Mouse (Mus musculus) embryonic facial prominence, embryonic 15.5 days (tissue): ENCODE measurements around the gene Adgrg3. TPM values are rescaled to one million over a fixed set of nuclear protein-coding genes. Genes with fewer than 3 reads are reported as not detected.
A peak's percentile ranks its signal among the peaks of the same experiment; 100 is the strongest.

Experiments
- ATAC-seq: fragments of 200-750 bp; cut with Nextera tagmentation; 2 replicates; pipeline ENCODE4 v1.8.0; 2017; ENCODE audit warnings: low read depth, moderate TSS enrichment; ENCODE audit not compliant: insufficient number of reproducible peaks, low FRiP score, low TSS enrichment
- H3K27ac ChIP-seq: fragments of 300-500 bp; sonication (generic); replicated peaks from 2 replicates; pipeline ENCODE4 v1.5.1; 2015; ENCODE audit warnings: mild to moderate bottlenecking, inconsistent platforms
- H3K27me3 ChIP-seq: fragments of 300-500 bp; sonication (generic); 2 replicates; pipeline ENCODE4 v1.6.1; 2015; ENCODE audit warnings: inconsistent platforms
- H3K36me3 ChIP-seq: fragments of 300-500 bp; sonication (generic); 2 replicates; pipeline ENCODE4 v1.6.1; 2015; ENCODE audit warnings: mild to moderate bottlenecking, inconsistent platforms
- H3K4me1 ChIP-seq: fragments of 300-500 bp; sonication (generic); 2 replicates; pipeline ENCODE4 v1.6.1; 2015; ENCODE audit warnings: inconsistent platforms
- H3K4me2 ChIP-seq: fragments of 300-500 bp; sonication (generic); replicated peaks from 2 replicates; pipeline ENCODE4 v1.6.1; 2015; ENCODE audit warnings: mild to moderate bottlenecking, inconsistent platforms
- H3K4me3 ChIP-seq: fragments of 300-500 bp; sonication (generic); replicated peaks from 2 replicates; pipeline ENCODE4 v1.5.1; 2015; ENCODE audit warnings: mild to moderate bottlenecking, inconsistent platforms
- H3K9ac ChIP-seq: fragments of 300-500 bp; sonication (generic); 2 replicates; pipeline ENCODE4 v1.6.1; 2015; ENCODE audit warnings: inconsistent platforms
- H3K9me3 ChIP-seq: fragments of 300-500 bp; sonication (generic); replicated peaks from 2 replicates; pipeline ENCODE4 v1.6.1; 2016; ENCODE audit warnings: inconsistent platforms
- WGBS: fragments of 180-500 bp; shearing (Covaris S2); methylation state at CpG from one replicate; pipeline ENCODE4 v1.1.7; 2015; 5-methylcytosine and 5-hydroxymethylcytosine counted together
- polyA plus RNA-seq: library from polyadenylated mRNA; unstranded; fragments of >200 nt; fragmentation: Nextera tagmentation; extraction: Ambion mirVana; gene quantifications from 2 replicates; pipeline ENCODE4 v1.2.1, GENCODE M21; 2015

Gene Adgrg3
- polyA plus RNA-seq = 3.2 and 3.8 TPM in 2 replicates

DNA sequence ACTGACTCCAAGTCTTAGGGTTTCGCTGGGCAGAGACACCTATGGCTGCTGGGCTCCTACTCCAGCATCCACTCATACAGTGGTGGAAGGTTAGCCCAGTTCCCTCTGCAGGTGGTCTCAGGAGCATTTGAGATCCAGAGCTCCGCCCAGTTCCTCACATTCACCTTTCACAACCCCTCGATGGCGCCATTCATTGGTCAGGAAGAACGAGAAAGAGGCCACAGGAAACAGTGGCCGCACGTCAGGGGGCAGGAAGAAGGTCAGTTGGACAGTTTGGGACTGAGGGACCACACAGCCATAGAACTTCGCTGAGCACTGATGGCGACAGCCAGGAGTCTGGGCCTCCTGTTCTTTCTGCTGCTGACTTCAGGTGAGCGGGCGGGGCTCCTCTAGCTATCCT lies at the start of gene Adgrg3:
Gene Adgrg3, plus strand, starts transcription at position 242 of the 400 bp plus-strand sequence.
- Histone ChIP-seq H3K27me3 (no peaks in the 10 kb centered on the region), H3K4me1 (no peaks in the 10 kb centered on the region), H3K36me3 (no peaks in the 10 kb centered on the region), H3K27ac (no peak within 1 kb of the TSS), H3K4me3 (no peak within 1 kb of the TSS), H3K9me3 (no peaks in the 10 kb centered on the region), H3K4me2 (no peak within 1 kb of the TSS), H3K9ac (no peak within 1 kb of the TSS)
- WGBS = 69% methylated on average over 11 of the region's 11 CpGs
- ATAC-seq = no peak

DNA sequence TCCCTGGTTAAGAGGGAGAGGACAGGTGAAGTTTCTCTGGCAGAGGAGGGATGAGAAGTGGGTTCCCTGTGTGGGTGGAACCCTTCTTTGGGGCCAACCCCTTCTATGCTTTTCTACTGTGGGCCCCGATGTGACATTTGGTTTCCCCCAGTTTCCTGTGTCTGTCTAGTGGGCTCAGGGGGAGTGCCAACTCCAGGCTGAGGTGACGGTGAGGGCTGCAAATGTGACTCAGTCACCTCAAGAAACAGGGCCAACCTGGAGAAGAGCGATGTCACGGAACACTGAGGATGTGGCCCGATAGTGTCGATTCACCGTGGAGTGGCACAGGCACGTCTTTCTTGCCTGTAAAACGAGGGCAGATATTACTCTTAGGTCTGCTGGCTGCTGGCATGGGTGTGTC lies 44.2 kb upstream of the Adgrg3 start:
- Histone ChIP-seq H3K4me3 (no peak overlapping the region), H3K27me3 (no peaks in the 10 kb centered on the region; the same call in 1 of the 2 replicates), H3K4me2 (no peak overlapping the region), H3K36me3 (no peaks in the 10 kb centered on the region), H3K4me1 (peaks cover 12% of the 10 kb centered on the region; the same call in 1 of the 2 replicates), H3K9me3 (no peaks in the 10 kb centered on the region), H3K27ac (no peak overlapping the region), H3K9ac (no peak overlapping the region)
- no peak for ATAC-seq
- 78% methylated on average over 9 of the region's 9 CpGs for WGBS

DNA sequence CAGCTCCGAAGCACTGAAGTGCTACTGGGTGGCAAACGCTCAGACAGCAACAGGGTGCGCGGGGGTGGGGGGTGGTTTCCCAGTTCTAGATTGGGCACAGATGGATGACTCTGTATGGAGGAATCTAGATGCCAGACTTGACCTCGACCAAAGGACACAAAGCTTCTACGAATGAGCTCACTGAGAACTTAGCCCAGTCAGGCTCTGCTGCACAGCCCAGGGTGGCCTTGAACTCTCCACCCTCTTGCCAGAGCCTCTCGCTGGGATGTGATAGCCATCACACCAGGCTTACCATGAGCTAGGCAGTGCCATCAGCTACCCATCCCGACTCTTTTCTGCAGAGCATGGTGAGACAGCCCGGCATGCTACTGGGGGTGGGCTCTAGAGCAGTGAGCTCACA lies 43.7 kb upstream of the Adgrg3 start:
- H3K9me3 ChIP-seq = no peaks in the 10 kb centered on the region
- no peaks in the 10 kb centered on the region; the same call in 1 of the 2 replicates for H3K27me3 ChIP-seq
- ATAC-seq = no peak
- H3K27ac ChIP-seq = no peak overlapping the region
- H3K9ac ChIP-seq = no peak overlapping the region
- H3K4me2 ChIP-seq = no peak overlapping the region
- no peaks in the 10 kb centered on the region for H3K36me3 ChIP-seq
- H3K4me1 ChIP-seq = peaks cover 17% of the 10 kb centered on the region; the same call in 1 of the 2 replicates
- H3K4me3 ChIP-seq = no peak overlapping the region
- WGBS = 84% methylated on average over 9 of the region's 9 CpGs

DNA sequence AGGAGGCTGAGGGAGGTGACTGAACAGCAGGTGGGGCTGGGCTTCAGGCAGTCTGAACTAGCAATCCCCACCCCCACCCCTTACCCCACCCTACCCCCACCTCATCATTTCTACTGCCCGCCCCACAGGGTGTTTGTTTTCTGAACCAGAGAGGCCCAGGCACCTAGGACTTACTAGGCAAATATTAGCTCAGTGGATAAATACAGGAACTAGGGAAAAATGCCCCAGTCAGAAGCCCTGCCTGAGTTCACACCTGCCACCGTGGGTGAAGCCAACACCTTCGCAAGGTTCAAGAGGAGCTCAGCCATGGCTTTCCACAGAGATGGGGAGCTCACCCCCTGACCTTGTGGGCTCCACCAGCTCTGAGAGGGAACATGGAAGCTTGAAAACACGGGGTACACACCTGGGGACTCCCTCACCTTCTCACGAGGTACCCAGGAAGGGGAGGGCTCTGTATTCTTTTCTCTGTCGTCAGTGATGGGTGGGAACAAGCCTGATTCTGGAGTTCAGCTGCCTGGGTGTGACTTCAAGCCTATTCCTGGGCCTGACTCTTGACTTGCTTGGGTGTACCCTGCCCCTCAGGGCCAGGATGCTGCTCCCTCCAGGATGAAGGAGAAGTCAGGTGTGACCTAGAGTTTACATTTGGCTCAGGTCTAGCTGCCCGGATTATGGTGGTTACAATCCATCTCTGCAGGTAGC lies 42.9 kb upstream of the Adgrg3 start, which contains the start of gene Adgrg1:
Gene Adgrg1, plus strand, starts transcription at position 285 of the 699 bp plus-strand sequence.
- H3K4me1 ChIP-seq = peaks cover 20% of the 10 kb centered on the region; the same call in 1 of the 2 replicates
- WGBS = 34% methylated on average over 7 of the region's 7 CpGs
- no peak within 1 kb of the TSS for H3K4me3 ChIP-seq
- no peak for ATAC-seq
- H3K9ac ChIP-seq = no peak within 1 kb of the TSS
- H3K9me3 ChIP-seq = no peaks in the 10 kb centered on the region
- H3K36me3 ChIP-seq = no peaks in the 10 kb centered on the region
- 0 out of 2 replicates have a peak within 1 kb of the TSS, but pooled peaks have one; percentile 35 for H3K27ac ChIP-seq
- no peaks in the 10 kb centered on the region; the same call in 1 of the 2 replicates for H3K27me3 ChIP-seq
- no peak within 1 kb of the TSS for H3K4me2 ChIP-seq

- peak; percentile 73 for ATAC-seq
- H3K4me3 ChIP-seq = peak overlapping the region; percentile 40
- no peaks in the 10 kb centered on the region; the same call in 1 of the 2 replicates for H3K27me3 ChIP-seq
- WGBS = 11% methylated on average over 17 of the region's 17 CpGs
- H3K27ac ChIP-seq = peak overlapping the region; percentile 88
- H3K9me3 ChIP-seq = no peaks in the 10 kb centered on the region
- H3K9ac ChIP-seq = no peak overlapping the region
- peaks cover 39% of the 10 kb centered on the region for H3K4me1 ChIP-seq
- peak overlapping the region; percentile 44 for H3K4me2 ChIP-seq
- H3K36me3 ChIP-seq = no peaks in the 10 kb centered on the region
Measured at GRCm38 (mm10) chr8:94976651-94977417, 40.7 kb upstream of the Adgrg3 start.

DNA sequence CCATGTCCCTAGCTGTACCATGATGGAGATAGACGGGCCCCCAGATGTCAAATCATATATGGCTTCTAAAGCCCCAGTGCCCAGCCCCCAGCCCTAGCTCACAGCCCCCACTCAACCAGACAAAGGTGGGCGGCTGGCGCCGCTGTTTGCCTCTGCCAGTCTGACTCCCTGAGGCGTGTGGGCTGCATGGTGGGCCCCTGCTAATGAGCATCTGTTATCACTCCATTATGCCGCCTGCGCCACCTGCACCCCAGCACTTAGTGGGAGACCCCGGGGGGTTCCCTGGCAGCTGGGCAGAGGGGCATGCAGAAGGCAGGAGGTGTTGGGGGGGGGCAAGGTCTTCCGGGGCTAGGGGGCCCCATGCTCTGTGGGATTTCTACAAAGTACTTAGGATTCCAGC lies 39.4 kb upstream of the Adgrg3 start:
- Histone ChIP-seq H3K4me3 (peak overlapping the region; percentile 40), H3K9me3 (no peaks in the 10 kb centered on the region), H3K27ac (peak overlapping the region; percentile 88), H3K4me1 (peaks cover 41% of the 10 kb centered on the region), H3K27me3 (no peaks in the 10 kb centered on the region; the same call in 1 of the 2 replicates), H3K9ac (no peak overlapping the region), H3K36me3 (no peaks in the 10 kb centered on the region), H3K4me2 (peak overlapping the region; percentile 44)
- WGBS = 37% methylated on average over 9 of the region's 9 CpGs
- ATAC-seq = no peak

DNA sequence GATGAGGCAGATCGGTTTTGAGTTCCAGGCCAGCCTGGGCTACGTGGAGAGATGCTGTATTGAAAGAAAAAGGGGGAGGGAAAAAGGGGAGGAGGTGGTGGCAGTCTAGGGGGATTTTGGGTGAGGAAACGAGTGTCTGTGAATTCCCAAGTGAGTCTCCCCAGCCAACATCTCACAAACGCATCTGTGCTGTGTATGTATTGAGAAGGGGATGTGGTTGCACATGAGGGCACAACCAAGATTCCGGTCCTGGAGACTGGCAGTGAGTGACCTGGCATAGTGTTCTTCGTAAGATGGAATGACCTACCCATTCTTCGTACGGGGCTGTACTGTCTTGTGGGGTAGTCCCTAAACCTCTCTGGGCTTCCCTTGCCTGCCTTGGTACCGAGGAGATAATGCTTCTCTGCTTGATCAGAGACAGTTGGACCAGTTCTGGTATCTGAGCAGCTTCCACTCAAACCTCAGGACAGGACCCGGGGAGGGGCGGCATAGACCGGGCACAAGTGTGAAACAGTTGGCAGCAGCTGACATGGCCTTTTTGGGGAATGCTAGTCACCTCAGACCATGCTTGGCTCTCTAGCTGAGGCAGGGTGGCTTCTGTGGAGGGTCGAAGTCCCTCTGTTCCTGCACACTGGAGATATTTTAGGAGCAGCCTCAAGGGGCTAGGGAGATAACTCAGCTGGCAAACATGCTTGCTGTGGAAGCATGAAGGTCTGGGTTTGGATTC lies 38.7 kb upstream of the Adgrg3 start:
- peak overlapping the region; percentile 44 for H3K4me2 ChIP-seq
- WGBS = 69% methylated on average over 13 of the region's 13 CpGs
- no peaks in the 10 kb centered on the region for H3K36me3 ChIP-seq
- no peak overlapping the region for H3K9ac ChIP-seq
- H3K27me3 ChIP-seq = no peaks in the 10 kb centered on the region; the same call in 1 of the 2 replicates
- peak overlapping the region; percentile 40 for H3K4me3 ChIP-seq
- ATAC-seq = no peak
- H3K4me1 ChIP-seq = peaks cover 46% of the 10 kb centered on the region
- no peak overlapping the region for H3K27ac ChIP-seq
- H3K9me3 ChIP-seq = no peaks in the 10 kb centered on the region

DNA sequence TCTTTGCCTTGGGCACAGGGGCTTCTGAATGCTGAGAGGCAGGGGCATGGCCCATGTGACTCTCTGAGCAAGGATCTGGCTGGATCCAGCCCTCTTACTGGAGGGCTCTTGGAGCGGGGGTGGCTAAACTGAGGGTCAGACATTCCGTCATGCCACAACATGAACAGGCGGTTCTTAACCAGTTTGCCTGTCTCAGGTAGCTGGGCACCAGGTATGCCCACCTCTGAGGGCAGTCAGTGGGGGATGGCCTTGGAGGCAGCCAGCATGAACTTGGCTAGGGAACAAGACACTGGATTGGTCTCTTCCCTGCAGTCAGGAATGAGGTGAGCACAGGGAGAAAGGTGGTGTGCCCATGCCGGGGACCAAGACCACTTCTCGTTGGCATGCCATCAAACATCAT lies 37.3 kb upstream of the Adgrg3 start:
- Histone ChIP-seq H3K4me3 (no peak overlapping the region), H3K4me1 (peaks cover 58% of the 10 kb centered on the region), H3K36me3 (no peaks in the 10 kb centered on the region), H3K4me2 (0 out of 2 replicates have a peak overlapping the region, but pooled peaks have one; percentile 4), H3K27me3 (no peaks in the 10 kb centered on the region; the same call in 1 of the 2 replicates), H3K9me3 (no peaks in the 10 kb centered on the region), H3K27ac (no peak overlapping the region), H3K9ac (no peak overlapping the region)
- ATAC-seq = no peak
- WGBS = 79% methylated on average over 5 of the region's 5 CpGs

DNA sequence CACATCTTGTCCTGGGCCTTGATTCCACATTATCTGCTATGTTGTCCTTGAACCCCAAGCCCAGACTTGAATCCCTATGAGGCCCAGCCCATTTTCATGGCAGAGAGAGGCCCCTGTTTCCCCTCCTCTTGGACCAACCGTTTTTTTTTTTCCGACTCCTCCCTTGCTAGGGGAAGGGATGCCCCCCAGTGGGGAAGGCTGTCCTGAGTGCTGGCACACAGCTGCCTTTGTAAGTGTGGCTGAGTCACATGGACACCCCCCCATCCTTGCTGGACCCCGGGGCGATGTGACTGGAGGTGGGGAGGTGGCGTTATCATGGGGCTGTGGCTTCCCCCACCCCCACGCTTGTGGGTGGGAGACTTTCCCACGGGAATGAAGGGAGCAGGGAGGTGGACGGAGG lies 36.5 kb upstream of the Adgrg3 start:
- H3K27ac ChIP-seq = no peak overlapping the region
- no peaks in the 10 kb centered on the region for H3K36me3 ChIP-seq
- ATAC-seq = no peak
- H3K4me3 ChIP-seq = no peak overlapping the region
- WGBS = 39% methylated on average over 8 of the region's 8 CpGs
- H3K9me3 ChIP-seq = no peaks in the 10 kb centered on the region
- peaks cover 58% of the 10 kb centered on the region for H3K4me1 ChIP-seq
- H3K4me2 ChIP-seq = no peak overlapping the region
- no peak overlapping the region for H3K9ac ChIP-seq
- no peaks in the 10 kb centered on the region; the same call in 1 of the 2 replicates for H3K27me3 ChIP-seq

DNA sequence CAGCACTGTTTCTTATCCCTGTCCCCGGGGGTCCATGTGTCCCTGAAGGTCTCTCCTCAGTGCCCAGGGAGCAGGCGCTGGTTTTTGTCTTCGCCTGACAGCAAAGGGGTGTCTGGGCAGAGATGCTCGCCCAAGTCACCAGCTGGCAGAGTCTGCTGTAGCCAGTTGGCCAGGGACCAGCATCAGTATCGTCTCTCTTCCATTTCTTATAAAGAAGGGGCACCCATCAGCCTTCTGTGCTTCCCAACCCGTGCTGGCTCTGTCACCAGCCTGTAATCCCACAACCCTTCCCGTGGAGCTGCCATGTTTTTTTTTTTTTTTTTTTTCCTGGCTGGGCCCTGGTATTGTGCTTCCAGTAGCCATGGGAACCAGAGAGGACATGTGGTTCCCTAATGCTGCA lies 35.6 kb upstream of the Adgrg3 start:
- Histone ChIP-seq H3K4me2 (no peak overlapping the region), H3K4me1 (peaks cover 58% of the 10 kb centered on the region), H3K4me3 (no peak overlapping the region), H3K27ac (no peak overlapping the region), H3K9ac (no peak overlapping the region), H3K9me3 (no peaks in the 10 kb centered on the region), H3K27me3 (no peaks in the 10 kb centered on the region; the same call in 1 of the 2 replicates), H3K36me3 (no peaks in the 10 kb centered on the region)
- WGBS = 61% methylated on average over 7 of the region's 7 CpGs
- no peak for ATAC-seq

DNA sequence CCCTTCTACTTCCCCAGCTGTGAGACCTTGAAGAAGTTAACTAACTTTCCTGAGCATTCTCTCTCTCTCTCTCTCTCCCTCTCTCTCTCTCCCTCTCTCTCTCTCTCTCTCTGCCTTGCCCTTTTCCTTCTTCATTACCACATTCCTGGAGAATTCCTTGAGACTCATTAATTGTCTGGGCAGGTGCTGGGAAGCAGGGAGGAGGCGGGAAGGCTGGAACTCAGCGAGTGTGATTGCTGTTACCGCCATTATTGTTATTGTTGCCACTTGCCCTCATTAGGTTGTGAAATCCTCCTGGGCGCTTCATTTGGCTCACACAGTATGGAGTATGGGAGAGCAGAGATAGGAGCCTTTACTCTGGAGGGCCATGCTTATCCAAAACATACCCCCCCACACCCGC lies 34.3 kb upstream of the Adgrg3 start:
- 12% methylated on average over 5 of the region's 5 CpGs for WGBS
- Histone ChIP-seq H3K9me3 (no peaks in the 10 kb centered on the region), H3K4me3 (no peak overlapping the region), H3K9ac (no peak overlapping the region), H3K27ac (peak overlapping the region; percentile 55; the same call in 1 of the 2 replicates), H3K4me2 (no peak overlapping the region), H3K27me3 (no peaks in the 10 kb centered on the region; the same call in 1 of the 2 replicates), H3K36me3 (no peaks in the 10 kb centered on the region), H3K4me1 (peaks cover 52% of the 10 kb centered on the region)
- no peak for ATAC-seq
